Mouse (Mus musculus): ENCODE measurements around the gene Aldh16a1. TPM values are rescaled to one million over a fixed set of nuclear protein-coding genes. Genes with fewer than 3 reads are reported as not detected.

The Aldh16a1 gene
- polyA plus RNA-seq, 1 experiment from 2014 or later = 26.8 TPM

GRCm38 (mm10) chr7:45167761-45168445, 13.5 kb upstream of the Aldh16a1 start:
- H3K4me1 ChIP-seq (ENCODE audit: insufficient read depth) = peaks cover 7% of the 10 kb centered on the region
- DNase-seq = no peak
- no peaks in the 10 kb centered on the region for H3K36me3 ChIP-seq (replicated peaks; ENCODE audit: insufficient read depth, low read length)
- no peak overlapping the region for H3K4me2 ChIP-seq (ENCODE audit: low read depth, low read length)
- 4% methylated on average over 19 of the region's 19 CpGs for WGBS (ENCODE audit: insufficient replicate concordance)
- H3K27ac ChIP-seq (ENCODE audit: low read depth) = no peak overlapping the region
- no peak overlapping the region for H3K9ac ChIP-seq (replicated peaks)
- no peak overlapping the region for H3K4me3 ChIP-seq (ENCODE audit: low read depth, low read length)
- peaks cover 22% of the 10 kb centered on the region for H3K9me3 ChIP-seq (ENCODE audit: low read length)
- H3K27me3 ChIP-seq (ENCODE audit: insufficient read depth, low read length) = peaks cover 76% of the 10 kb centered on the region
- ATAC-seq = no peak
- TF ChIP-seq EP300 (IDR thresholded peaks at IDR 0.05; ENCODE audit: low read depth) (no peak), CTCF (IDR thresholded peaks at IDR 0.05; ENCODE audit: low read depth) (no peak)

GRCm38 (mm10) chr7:45166950-45167401, 12.6 kb upstream of the Aldh16a1 start:
- Histone ChIP-seq H3K4me3 (ENCODE audit: low read depth, low read length) (no peak overlapping the region), H3K9me3 (ENCODE audit: low read length) (peaks cover 21% of the 10 kb centered on the region), H3K4me2 (ENCODE audit: low read depth, low read length) (no peak overlapping the region), H3K4me1 (ENCODE audit: insufficient read depth) (peaks cover 12% of the 10 kb centered on the region), H3K27me3 (ENCODE audit: insufficient read depth, low read length) (peaks cover 80% of the 10 kb centered on the region), H3K36me3 (replicated peaks; ENCODE audit: insufficient read depth, low read length) (no peaks in the 10 kb centered on the region), H3K9ac (replicated peaks) (no peak overlapping the region), H3K27ac (ENCODE audit: low read depth) (no peak overlapping the region)
- DNase-seq = no peak
- ATAC-seq = no peak
- WGBS (ENCODE audit: insufficient replicate concordance) = 28% methylated on average over 9 of the region's 10 CpGs
- TF ChIP-seq EP300 (IDR thresholded peaks at IDR 0.05; ENCODE audit: low read depth) = no peak
- no peak for TF ChIP-seq CTCF (IDR thresholded peaks at IDR 0.05; ENCODE audit: low read depth)

- peaks cover 76% of the 10 kb centered on the region for H3K27me3 ChIP-seq (ENCODE audit: insufficient read depth, low read length)
- TF ChIP-seq EP300 (IDR thresholded peaks at IDR 0.05; ENCODE audit: low read depth) = no peak
- no peak for TF ChIP-seq CTCF (IDR thresholded peaks at IDR 0.05; ENCODE audit: low read depth)
- H3K4me2 ChIP-seq (ENCODE audit: low read depth, low read length) = no peak overlapping the region
- 50% methylated on average over 11 of the region's 11 CpGs for WGBS (ENCODE audit: insufficient replicate concordance)
- DNase-seq (no peak), ATAC-seq (no peak)
- peaks cover 21% of the 10 kb centered on the region for H3K9me3 ChIP-seq (ENCODE audit: low read length)
- no peaks in the 10 kb centered on the region for H3K36me3 ChIP-seq (replicated peaks; ENCODE audit: insufficient read depth, low read length)
- H3K4me1 ChIP-seq (ENCODE audit: insufficient read depth) = peaks cover 15% of the 10 kb centered on the region
- no peak overlapping the region for H3K9ac ChIP-seq (replicated peaks)
- no peak overlapping the region for H3K4me3 ChIP-seq (ENCODE audit: low read depth, low read length)
- H3K27ac ChIP-seq (ENCODE audit: low read depth) = no peak overlapping the region
Measured at GRCm38 (mm10) chr7:45165701-45166100, 11.3 kb upstream of the Aldh16a1 start.

- Histone ChIP-seq H3K4me1 (ENCODE audit: insufficient read depth) (peaks cover 15% of the 10 kb centered on the region), H3K27ac (ENCODE audit: low read depth) (no peak overlapping the region), H3K4me2 (ENCODE audit: low read depth, low read length) (no peak overlapping the region), H3K36me3 (replicated peaks; ENCODE audit: insufficient read depth, low read length) (no peaks in the 10 kb centered on the region), H3K4me3 (ENCODE audit: low read depth, low read length) (no peak overlapping the region), H3K9ac (replicated peaks) (no peak overlapping the region), H3K9me3 (ENCODE audit: low read length) (peaks cover 15% of the 10 kb centered on the region), H3K27me3 (ENCODE audit: insufficient read depth, low read length) (peaks cover 76% of the 10 kb centered on the region)
- WGBS (ENCODE audit: insufficient replicate concordance) = 65% methylated on average over 5 of the region's 5 CpGs
- DNase-seq (no peak), ATAC-seq (no peak)
- no peak for TF ChIP-seq EP300 (IDR thresholded peaks at IDR 0.05; ENCODE audit: low read depth)
- no peak for TF ChIP-seq CTCF (IDR thresholded peaks at IDR 0.05; ENCODE audit: low read depth)
Measured at GRCm38 (mm10) chr7:45164833-45165232, 10.4 kb upstream of the Aldh16a1 start.

GRCm38 (mm10) chr7:45163735-45164490, 9.5 kb upstream of the Aldh16a1 start, which contains the start of gene Slc17a7:
TSS of gene Slc17a7 (plus strand) at chr7:45163949.
- Histone ChIP-seq H3K4me2 (ENCODE audit: low read depth, low read length) (peak within 1 kb of the TSS; percentile 75), H3K27me3 (ENCODE audit: insufficient read depth, low read length) (peaks cover 67% of the 10 kb centered on the region), H3K4me1 (ENCODE audit: insufficient read depth) (peaks cover 15% of the 10 kb centered on the region), H3K4me3 (ENCODE audit: low read depth, low read length) (peak within 1 kb of the TSS; percentile 49), H3K36me3 (replicated peaks; ENCODE audit: insufficient read depth, low read length) (no peaks in the 10 kb centered on the region; the same call in 1 of the 2 replicates), H3K9me3 (ENCODE audit: low read length) (peaks cover 6% of the 10 kb centered on the region), H3K9ac (replicated peaks) (peak within 1 kb of the TSS; percentile 44; the same call in 1 of the 2 replicates), H3K27ac (ENCODE audit: low read depth) (no peak within 1 kb of the TSS)
- TF ChIP-seq CTCF (IDR thresholded peaks at IDR 0.05; ENCODE audit: low read depth) = no peak
- no peak for TF ChIP-seq EP300 (IDR thresholded peaks at IDR 0.05; ENCODE audit: low read depth)
- 3% methylated on average over 32 of the region's 41 CpGs for WGBS (ENCODE audit: insufficient replicate concordance)
- ATAC-seq = no peak
- peak; percentile 57 for DNase-seq

GRCm38 (mm10) chr7:45162996-45163615, 8.7 kb upstream of the Aldh16a1 start:
- Histone ChIP-seq H3K27me3 (ENCODE audit: insufficient read depth, low read length) (peaks cover 59% of the 10 kb centered on the region), H3K9ac (replicated peaks) (no peak overlapping the region), H3K36me3 (replicated peaks; ENCODE audit: insufficient read depth, low read length) (peaks cover under 1% of the 10 kb centered on the region; the same call in 1 of the 2 replicates), H3K4me2 (ENCODE audit: low read depth, low read length) (no peak overlapping the region), H3K4me1 (ENCODE audit: insufficient read depth) (peaks cover 15% of the 10 kb centered on the region), H3K4me3 (ENCODE audit: low read depth, low read length) (no peak overlapping the region), H3K27ac (ENCODE audit: low read depth) (no peak overlapping the region), H3K9me3 (ENCODE audit: low read length) (no peaks in the 10 kb centered on the region)
- 69% methylated on average over 9 of the region's 9 CpGs for WGBS (ENCODE audit: insufficient replicate concordance)
- ATAC-seq (no peak), DNase-seq (no peak)
- TF ChIP-seq EP300 (IDR thresholded peaks at IDR 0.05; ENCODE audit: low read depth) (no peak), CTCF (IDR thresholded peaks at IDR 0.05; ENCODE audit: low read depth) (no peak)
